Mouse (Mus musculus) frontal cortex, postnatal 14 days (tissue): ENCODE results near the gene Egfl8.

Experiments
- DNase-seq, 2 experiments: peaks; one replicate each; pipeline ENCODE4 v3.0.0; 2022; ENCODE audit warnings: low spot score in 2 of 2

Gene Egfl8

GRCm38 (mm10) chr17:34597566-34598095 is 18.1 kb downstream of the Egfl8 start, which contains the start of gene Ager:
Ager (plus strand) TSS chr17:34597862.
- DNase-seq = no peak

GRCm38 (mm10) chr17:34596098-34596497 is 19.7 kb downstream of the Egfl8 start:
- DNase-seq = no peak

DNA sequence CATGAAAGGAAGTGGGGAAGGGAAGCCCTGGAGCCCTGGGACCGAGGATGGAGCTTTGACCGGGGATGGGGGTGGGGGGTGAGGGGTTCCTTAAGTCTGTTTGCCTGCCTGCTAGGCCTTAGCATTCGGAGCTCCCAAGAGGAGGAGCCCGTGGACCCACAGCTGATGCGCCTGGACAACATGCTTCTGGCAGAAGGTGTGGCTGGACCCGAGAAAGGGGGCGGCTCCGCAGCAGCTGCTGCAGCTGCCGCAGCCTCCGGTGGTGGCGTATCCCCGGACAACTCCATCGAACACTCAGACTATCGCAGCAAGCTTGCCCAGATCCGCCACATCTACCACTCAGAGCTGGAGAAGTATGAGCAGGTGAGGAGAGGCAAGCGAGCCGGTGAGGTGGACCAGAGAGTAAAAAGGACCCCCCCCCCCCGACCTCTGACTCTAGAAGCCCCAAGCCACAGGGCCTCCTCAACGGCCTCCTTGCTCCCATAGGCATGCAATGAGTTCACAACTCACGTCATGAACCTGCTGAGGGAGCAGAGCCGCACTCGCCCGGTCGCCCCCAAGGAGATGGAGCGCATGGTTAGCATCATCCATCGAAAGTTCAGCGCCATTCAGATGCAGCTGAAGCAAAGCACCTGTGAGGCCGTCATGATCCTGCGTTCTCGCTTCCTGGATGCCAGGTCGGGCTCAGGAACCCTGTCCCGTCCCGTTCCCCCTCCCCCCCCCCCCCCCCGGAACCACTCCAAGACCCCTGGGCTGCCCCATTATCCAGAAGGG is 21.8 kb downstream of the Egfl8 start:
- DNase-seq = no peak

GRCm38 (mm10) chr17:34592581-34593549 is 22.9 kb downstream of the Egfl8 start:
- no peak for DNase-seq

DNA sequence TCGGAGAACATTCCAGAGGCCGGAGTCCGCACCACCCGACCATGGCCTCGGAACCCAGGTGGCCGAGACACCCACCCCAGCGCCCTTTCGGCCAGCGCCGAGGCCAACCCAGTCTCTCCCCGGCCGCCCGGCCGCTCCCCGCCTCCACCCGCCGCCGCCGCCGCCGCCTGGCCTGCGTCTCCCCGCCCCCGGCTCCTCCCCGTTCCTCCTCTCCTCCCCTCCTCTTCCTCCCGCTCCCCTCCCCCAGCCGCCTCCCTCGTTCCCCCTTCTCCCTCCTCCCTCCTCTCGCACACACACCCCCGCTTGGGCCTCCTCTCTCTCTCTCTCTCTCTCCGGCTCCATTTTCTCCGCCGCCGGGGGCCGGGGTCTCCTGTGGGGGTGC is 23.8 kb downstream of the Egfl8 start:
- peak in 1 of 2 experiments; percentile 69 for DNase-seq

GRCm38 (mm10) chr17:34591029-34591993 is 24.5 kb downstream of the Egfl8 start, which contains the start of gene Pbx2:
Pbx2 (plus strand) TSS chr17:34591266.
- DNase-seq = no peak

DNA sequence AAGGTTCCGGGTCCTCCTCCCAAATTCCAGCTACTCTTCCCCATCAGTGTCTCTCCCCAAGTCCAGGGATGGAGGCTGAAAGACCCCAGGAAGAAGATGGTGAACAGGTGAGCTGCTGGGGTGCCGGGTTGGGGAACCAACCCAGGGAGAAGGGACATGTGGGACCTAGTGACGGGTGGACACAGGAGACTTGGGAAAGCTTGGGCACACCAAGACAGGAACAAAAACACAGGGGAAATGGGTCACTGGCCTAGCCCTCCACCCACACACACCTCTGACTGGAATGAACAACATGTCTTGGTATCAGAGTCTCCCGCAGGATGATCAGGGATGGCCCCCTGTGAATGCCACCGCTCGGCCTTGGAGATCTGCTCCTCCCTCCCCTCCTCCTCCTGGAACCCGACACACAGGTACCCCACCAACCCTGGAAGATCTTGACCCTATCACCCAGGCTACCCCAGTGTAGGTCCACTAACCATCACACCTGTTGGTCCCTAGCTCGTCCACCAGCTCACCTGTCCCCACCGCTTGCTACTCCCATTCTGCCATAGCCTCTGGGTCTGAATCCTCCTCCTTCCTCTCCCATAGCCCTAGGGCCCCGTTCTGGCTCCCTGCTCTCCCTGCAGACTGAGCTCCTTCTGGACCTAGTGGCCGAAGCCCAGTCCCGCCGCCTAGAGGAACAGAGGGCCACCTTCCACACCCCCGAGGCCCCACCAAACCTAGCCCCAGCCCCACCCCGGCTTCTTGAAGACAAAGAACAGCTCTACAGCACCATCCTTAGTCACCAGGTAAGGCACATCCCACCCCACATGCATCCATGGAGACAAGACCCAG is 25.4 kb downstream of the Egfl8 start:
- DNase-seq = no peak

GRCm38 (mm10) chr17:34589681-34590101 is 26.1 kb downstream of the Egfl8 start, which contains the start of gene Gpsm3:
Gpsm3 (plus strand) TSS chr17:34589806.
- DNase-seq = no peak

DNA sequence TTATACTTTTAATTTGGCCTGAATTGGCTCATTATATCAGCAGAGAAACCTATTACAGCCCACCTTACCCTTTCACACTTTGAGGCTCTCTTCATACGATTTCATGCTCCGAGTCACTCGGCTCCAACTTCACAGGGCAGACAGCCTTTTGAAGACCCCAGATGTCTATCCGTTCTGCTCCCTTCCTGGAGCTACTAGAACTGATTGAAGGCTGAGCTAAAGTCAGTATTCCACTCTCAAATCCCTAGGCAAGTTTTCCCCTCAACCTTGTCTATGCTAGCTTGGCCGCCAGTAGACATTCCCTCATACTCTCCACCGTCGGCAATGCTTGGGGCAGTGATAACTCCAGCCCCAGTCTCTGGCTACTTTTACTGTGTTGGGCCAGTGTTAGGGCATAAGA is 26.6 kb downstream of the Egfl8 start:
- no peak for DNase-seq

DNA sequence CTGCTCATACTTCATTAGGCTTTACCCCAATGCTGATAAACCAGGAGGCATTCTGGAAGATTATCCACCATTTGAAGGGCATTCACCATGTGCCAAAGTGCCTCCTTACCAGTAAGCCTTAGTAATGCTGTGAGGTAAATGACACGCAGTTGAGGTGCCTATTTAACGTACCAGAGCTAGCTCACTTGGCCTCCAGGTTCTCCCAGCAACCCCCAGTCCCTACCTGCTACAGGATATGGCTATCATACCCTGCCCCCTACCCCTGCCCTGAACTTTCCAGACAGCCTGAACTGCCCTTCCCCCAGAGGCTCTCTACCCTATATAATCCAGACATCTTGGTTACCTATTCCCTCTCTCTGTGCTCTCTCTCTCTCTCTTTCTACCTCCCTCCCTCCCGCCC is 27.0 kb downstream of the Egfl8 start:
- DNase-seq = no peak

DNA sequence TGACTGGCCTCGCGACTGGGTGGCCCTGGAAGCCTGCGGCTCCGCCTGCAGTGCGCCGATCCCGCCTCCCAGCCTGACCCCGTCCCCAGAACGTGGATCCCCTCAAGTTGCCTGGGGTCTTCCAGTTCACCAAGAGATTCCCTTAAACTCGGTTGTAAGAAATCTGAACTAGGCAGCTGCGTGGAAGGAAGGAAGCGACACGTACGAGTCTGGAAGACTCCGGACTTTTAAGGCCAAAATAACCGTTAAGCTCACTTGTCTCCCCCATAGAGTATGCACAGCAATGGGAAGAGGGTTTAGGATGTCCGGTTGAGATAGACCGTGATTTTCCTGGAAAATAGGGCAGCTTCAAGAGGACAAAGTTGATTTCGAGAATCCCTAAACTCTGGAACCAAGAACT is 28.0 kb downstream of the Egfl8 start:
- no peak for DNase-seq

DNA sequence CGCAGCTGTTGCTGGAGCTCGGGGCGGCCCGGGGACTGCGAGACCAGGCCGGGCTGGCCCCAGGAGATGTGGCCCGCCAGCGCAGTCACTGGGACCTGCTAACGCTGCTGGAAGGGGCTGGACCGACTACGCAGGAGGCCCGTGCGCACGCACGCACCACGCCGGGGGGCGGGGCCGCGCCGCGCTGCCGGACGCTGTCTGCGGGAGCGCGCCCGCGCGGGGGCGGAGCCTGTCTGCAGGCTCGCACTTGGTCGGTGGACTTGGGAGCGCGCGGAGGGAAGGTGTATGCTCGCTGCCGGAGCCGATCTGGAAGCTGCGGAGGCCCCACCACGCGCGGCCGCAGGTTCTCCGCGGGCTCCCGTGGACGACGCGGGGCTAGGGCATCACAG is 28.4 kb downstream of the Egfl8 start:
- DNase-seq = peak; percentile 95 to 97

DNA sequence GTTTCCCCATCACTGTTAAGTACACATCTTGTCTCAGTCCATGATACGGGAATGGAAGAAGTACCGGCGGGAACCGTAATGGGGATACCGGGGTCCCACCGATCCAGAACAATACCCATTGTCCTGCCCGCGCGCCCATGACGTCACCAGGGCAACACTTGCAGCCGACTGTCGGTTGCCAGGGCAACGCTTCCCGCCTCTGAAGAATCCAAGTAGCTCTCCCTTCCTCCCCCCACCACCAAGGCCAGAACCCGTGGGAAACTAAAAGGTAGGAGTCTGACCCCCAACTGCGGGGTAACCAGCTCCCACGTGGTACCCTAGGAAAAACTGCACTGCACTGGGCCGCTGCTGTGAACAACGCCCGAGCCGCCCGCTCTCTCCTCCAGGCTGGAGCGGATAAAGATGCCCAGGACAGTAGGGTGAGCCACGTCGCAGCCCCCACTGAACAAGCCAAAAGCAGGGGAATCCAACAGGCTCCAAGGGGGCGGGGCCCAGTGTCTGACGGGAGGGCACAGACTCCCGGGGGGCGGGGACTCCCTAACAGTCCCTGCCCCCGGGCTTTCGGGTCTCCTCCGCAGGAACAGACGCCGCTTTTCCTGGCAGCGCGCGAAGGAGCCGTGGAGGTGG is 28.9 kb downstream of the Egfl8 start:
- DNase-seq = peak; percentile 84 to 88

GRCm38 (mm10) chr17:34585877-34586771 is 29.6 kb downstream of the Egfl8 start:
- DNase-seq = no peak

- DNase-seq = no peak
Measured at GRCm38 (mm10) chr17:34585121-34585520, 30.6 kb downstream of the Egfl8 start.

DNA sequence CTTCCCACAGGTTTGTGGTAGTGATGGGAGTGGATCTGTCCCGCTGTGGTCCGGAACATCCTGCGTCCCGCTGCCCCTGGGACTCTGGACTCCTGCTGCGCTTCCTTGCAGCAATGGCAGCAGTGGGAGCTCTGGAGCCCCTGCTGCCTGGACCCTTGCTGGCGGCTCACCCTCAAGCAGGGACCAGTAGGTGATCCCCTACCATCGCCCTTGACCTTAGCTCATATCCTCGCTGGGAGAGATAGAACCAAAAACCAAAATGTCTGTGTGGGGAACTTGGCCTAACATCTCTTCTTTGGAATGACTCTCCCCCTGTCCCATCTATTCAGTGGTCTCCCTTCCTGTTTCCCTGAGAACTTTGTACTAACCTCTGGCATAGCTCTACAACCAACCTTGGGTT is 32.0 kb downstream of the Egfl8 start:
- no peak for DNase-seq

- no peak for DNase-seq
Measured at GRCm38 (mm10) chr17:34583397-34583796, 32.4 kb downstream of the Egfl8 start.

DNA sequence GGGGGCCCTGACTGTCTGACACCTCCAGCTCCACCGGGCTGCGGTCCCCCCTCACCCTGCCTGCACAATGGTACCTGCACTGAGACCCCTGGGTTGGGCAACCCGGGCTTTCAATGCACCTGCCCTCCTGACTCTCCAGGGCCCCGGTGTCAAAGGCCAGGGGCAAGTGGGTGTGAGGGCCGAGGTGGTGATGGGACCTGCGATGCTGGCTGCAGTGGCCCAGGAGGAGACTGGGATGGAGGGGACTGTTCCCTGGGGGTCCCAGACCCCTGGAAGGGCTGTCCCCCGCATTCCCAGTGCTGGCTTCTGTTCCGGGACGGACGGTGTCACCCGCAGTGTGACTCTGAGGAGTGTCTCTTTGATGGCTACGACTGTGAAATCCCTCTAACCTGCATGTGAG is 33.2 kb downstream of the Egfl8 start:
- no peak for DNase-seq

GRCm38 (mm10) chr17:34578070-34578469 is 37.7 kb downstream of the Egfl8 start:
- no peak for DNase-seq
